Mouse (Mus musculus) heart, postnatal 25 days (tissue): ENCODE measurements at regions not wholly inside any gene's neighbourhood (a gene's known extent, or its start where the extent isn't known, plus 50 kb on each side); places are given as distances from the start of the nearest gene placed in this dataset.

Experiments
- microRNA-seq: library from miRNA; unstranded; fragments of <30 nt; microRNA quantifications from one replicate; pipeline ENCODE4 v1.2.0, GENCODE M21; 2022

Small RNA genes lying in the stretch of these regions (microRNA-seq; reads per million reads assigned to microRNA genes)
- gene Mir205: 1.7 reads per million
